Mouse (Mus musculus) small intestine, adult 2 months (tissue): ENCODE measurements around the gene Tas2r138. TPM values are rescaled to one million over a fixed set of nuclear protein-coding genes. Genes with fewer than 3 reads are reported as not detected.

Experiments used
- H3K27ac ChIP-seq: fragments of 200-500 bp; 2 replicates; pipeline ENCODE4 v1.5.1; 2012; ENCODE audit warnings: low read depth, low read length, control low read depth, inconsistent platforms; ENCODE audit not compliant: insufficient read depth
- H3K27me3 ChIP-seq: fragments of 200-500 bp; 2 replicates; pipeline ENCODE4 v1.6.1; 2012; ENCODE audit warnings: mild to moderate bottlenecking, moderate library complexity, low read length, inconsistent platforms; ENCODE audit not compliant: control insufficient read depth, insufficient read depth
- H3K36me3 ChIP-seq: fragments of 200-500 bp; 2 replicates; pipeline ENCODE4 v1.6.1; 2012; ENCODE audit warnings: mild to moderate bottlenecking, low read length, control low read depth, inconsistent platforms; ENCODE audit not compliant: control insufficient read depth, insufficient read depth
- H3K4me1 ChIP-seq: fragments of 200-500 bp; 2 replicates; pipeline ENCODE4 v1.6.1; 2012; ENCODE audit warnings: low read length, inconsistent platforms, mixed read lengths; ENCODE audit not compliant: control insufficient read depth, insufficient read depth, insufficient read length
- H3K4me3 ChIP-seq: fragments of 200-500 bp; 2 replicates; pipeline ENCODE4 v1.5.1; 2012; ENCODE audit warnings: low read depth, mild to moderate bottlenecking, control low read depth, inconsistent platforms, low read length, moderate library complexity
- CTCF ChIP-seq: fragments of 200-500 bp; IDR thresholded peaks from 2 replicates; pipeline ENCODE4 v1.5.1; 2012; ENCODE audit warnings: low read depth, mild to moderate bottlenecking, control low read depth, inconsistent platforms, low read length, moderate library complexity, mixed read lengths; ENCODE audit not compliant: insufficient replicate concordance, insufficient read length; ENCODE audit errors: extremely low read depth
- POLR2A ChIP-seq: fragments of 200-500 bp; IDR thresholded peaks from 2 replicates; pipeline ENCODE4 v1.6.1; 2012; ENCODE audit warnings: low read depth, mild to moderate bottlenecking, control low read depth, inconsistent platforms, low read length, moderate library complexity
- WGBS: fragments of 180-500 bp; shearing (Covaris S2); methylation state at CpG from one replicate; pipeline ENCODE4 v1.1.7; 2018; 5-methylcytosine and 5-hydroxymethylcytosine counted together
- polyA plus RNA-seq: library from polyadenylated mRNA; depleted of rRNA; stranded (reverse); fragments of >200 nt; gene quantifications from 2 replicates; pipeline ENCODE4 v1.2.3, GENCODE M21; 2012; rRNA removed

Tas2r138 gene
- polyA plus RNA-seq, 1 experiment: not detected

- Histone ChIP-seq H3K4me3 (no peak overlapping the region), H3K27me3 (no peaks in the 10 kb centered on the region), H3K36me3 (no peaks in the 10 kb centered on the region), H3K27ac (no peak overlapping the region), H3K4me1 (no peaks in the 10 kb centered on the region)
- TF ChIP-seq CTCF (no peak), POLR2A (no peak)
- WGBS: 56% methylated on average over 3 of the region's 3 CpGs
Measured at GRCm38 (mm10) chr6:40594804-40595550, 18.1 kb downstream of the Tas2r138 start.

GRCm38 (mm10) chr6:40588346-40588745 is 24.8 kb downstream of the Tas2r138 start:
- Histone ChIP-seq H3K27me3 (no peaks in the 10 kb centered on the region), H3K36me3 (no peaks in the 10 kb centered on the region), H3K4me3 (no peak overlapping the region), H3K4me1 (no peaks in the 10 kb centered on the region), H3K27ac (no peak overlapping the region)
- WGBS: 94% methylated on average over 2 of the region's 2 CpGs
- TF ChIP-seq CTCF (no peak), POLR2A (no peak)

- 67% methylated on average over 5 of the region's 5 CpGs for WGBS
- Histone ChIP-seq H3K27ac (no peak within 1 kb of the TSS), H3K27me3 (no peaks in the 10 kb centered on the region), H3K36me3 (no peaks in the 10 kb centered on the region), H3K4me1 (no peaks in the 10 kb centered on the region), H3K4me3 (no peak within 1 kb of the TSS)
- TF ChIP-seq POLR2A (no peak), CTCF (no peak)
Measured at GRCm38 (mm10) chr6:40585645-40586044, 27.5 kb downstream of the Tas2r138 start, which contains the start of gene Clec5a. Gene Clec5a (minus strand): TSS chr6:40585821.

- 74% methylated on average over 6 of the region's 6 CpGs for WGBS
- H3K27me3 ChIP-seq: no peaks in the 10 kb centered on the region
- no peak overlapping the region for H3K27ac ChIP-seq
- no peaks in the 10 kb centered on the region for H3K36me3 ChIP-seq
- no peak for TF ChIP-seq CTCF
- no peak for TF ChIP-seq POLR2A
- H3K4me3 ChIP-seq: no peak overlapping the region
- no peaks in the 10 kb centered on the region for H3K4me1 ChIP-seq
Measured at GRCm38 (mm10) chr6:40584336-40584735, 28.8 kb downstream of the Tas2r138 start.

- H3K4me3 ChIP-seq: no peak overlapping the region
- TF ChIP-seq POLR2A (no peak), CTCF (no peak)
- WGBS: 56% methylated on average over 1 of the region's 1 CpGs
- H3K27ac ChIP-seq: no peak overlapping the region
- no peaks in the 10 kb centered on the region for H3K36me3 ChIP-seq
- no peaks in the 10 kb centered on the region for H3K4me1 ChIP-seq
- H3K27me3 ChIP-seq: no peaks in the 10 kb centered on the region
Measured at GRCm38 (mm10) chr6:40576305-40576704, 36.8 kb downstream of the Tas2r138 start.

GRCm38 (mm10) chr6:40573618-40574017 is 39.5 kb downstream of the Tas2r138 start:
- no peak overlapping the region for H3K4me3 ChIP-seq
- TF ChIP-seq CTCF (no peak), POLR2A (no peak)
- 72% methylated on average over 3 of the region's 3 CpGs for WGBS

GRCm38 (mm10) chr6:40569187-40569586 is 43.9 kb downstream of the Tas2r138 start, which contains the start of gene Olfr460:
Gene Olfr460 (plus strand): TSS chr6:40569487.
- TF ChIP-seq POLR2A (no peak), CTCF (no peak)
- no peaks in the 10 kb centered on the region for H3K4me1 ChIP-seq
- no peak within 1 kb of the TSS for H3K27ac ChIP-seq
- H3K27me3 ChIP-seq: no peaks in the 10 kb centered on the region
- no peaks in the 10 kb centered on the region for H3K36me3 ChIP-seq
- no peak within 1 kb of the TSS for H3K4me3 ChIP-seq
- 76% methylated on average over 3 of the region's 3 CpGs for WGBS

More at GRCm38 (mm10) chr6:40573618-40574017, 39.5 kb downstream of the Tas2r138 start:
- Histone ChIP-seq H3K4me1 (no peaks in the 10 kb centered on the region), H3K36me3 (no peaks in the 10 kb centered on the region), H3K27ac (no peak overlapping the region), H3K27me3 (no peaks in the 10 kb centered on the region)

Other genes with a start within 250 kb of the Tas2r138 start
- gene E330009J07Rik, start 177.2 kb downstream of the Tas2r138 start, polyA plus RNA-seq: 2.9 TPM in 2 replicates
- gene Wee2, start 174.2 kb downstream of the Tas2r138 start, polyA plus RNA-seq: not detected in 2 replicates
- gene Ssbp1, start 142.0 kb downstream of the Tas2r138 start, polyA plus RNA-seq: 2.2 and 3.3 TPM in 2 replicates
- not detected in 2 replicates for gene Tas2r137, start 122.1 kb downstream of the Tas2r138 start, polyA plus RNA-seq
- not detected in 2 replicates for gene Tas2r108, start 119.8 kb downstream of the Tas2r138 start, polyA plus RNA-seq
- gene Prss37, start 93.8 kb downstream of the Tas2r138 start, polyA plus RNA-seq: not detected in 2 replicates
- not detected in 2 replicates for gene Olfr461, start 58.3 kb downstream of the Tas2r138 start, polyA plus RNA-seq
- not detected in 2 replicates for gene Olfr460, start 43.8 kb downstream of the Tas2r138 start, polyA plus RNA-seq
- gene Clec5a, start 27.5 kb downstream of the Tas2r138 start, polyA plus RNA-seq: 0.06 and 0.11 TPM in 2 replicates
- 162 and 362 TPM in 2 replicates for gene Mgam, start 15.5 kb upstream of the Tas2r138 start, polyA plus RNA-seq